Mouse (Mus musculus) hindlimb bud, embryonic 11.5 days (tissue): Measurements from ENCODE around the gene Smyd1.
"Not testable (repeated sequence)": the region's sequence is repeated elsewhere in the genome, so short reads cannot be mapped to it uniquely, and the experiment has no call there.

Experiments used
- DNase-seq: peaks from one replicate; pipeline ENCODE4 v3.0.0-alpha.2; 2012; ENCODE audit warnings: low read depth, low spot score; ENCODE audit errors: extremely low spot score

Gene Smyd1

GRCm38 (mm10) chr6:71329881-71330280 lies 7.8 kb upstream of the Smyd1 start:
- DNase-seq: no peak

GRCm38 (mm10) chr6:71324816-71325215 lies 2.8 kb upstream of the Smyd1 start:
- no peak for DNase-seq

GRCm38 (mm10) chr6:71322491-71322921 lies 473 bp upstream of the Smyd1 start, which contains the start of gene Cd8b1:
Gene Cd8b1, plus strand, starts transcription at chr6:71322788.
- no peak for DNase-seq

DNA sequence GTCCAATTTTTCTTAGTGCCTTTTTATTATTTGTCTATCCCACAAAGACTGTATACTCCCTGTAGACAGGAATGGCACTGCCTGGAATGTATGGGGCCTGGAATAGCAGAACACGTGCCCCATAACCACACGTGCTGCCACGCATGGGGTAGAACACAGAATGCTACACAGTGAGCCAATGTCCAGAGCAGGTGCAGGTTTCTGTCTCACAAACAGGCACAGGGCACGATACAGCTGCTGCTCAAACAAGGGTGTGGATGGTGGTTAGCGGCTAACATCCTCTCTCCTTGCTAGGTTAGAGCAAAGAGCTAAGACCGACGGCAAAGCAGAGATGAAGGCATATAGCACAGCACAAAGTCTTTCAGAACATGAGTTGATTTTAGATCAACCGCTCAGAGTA lies 14.5 kb downstream of the Smyd1 start:
- DNase-seq: no peak

DNA sequence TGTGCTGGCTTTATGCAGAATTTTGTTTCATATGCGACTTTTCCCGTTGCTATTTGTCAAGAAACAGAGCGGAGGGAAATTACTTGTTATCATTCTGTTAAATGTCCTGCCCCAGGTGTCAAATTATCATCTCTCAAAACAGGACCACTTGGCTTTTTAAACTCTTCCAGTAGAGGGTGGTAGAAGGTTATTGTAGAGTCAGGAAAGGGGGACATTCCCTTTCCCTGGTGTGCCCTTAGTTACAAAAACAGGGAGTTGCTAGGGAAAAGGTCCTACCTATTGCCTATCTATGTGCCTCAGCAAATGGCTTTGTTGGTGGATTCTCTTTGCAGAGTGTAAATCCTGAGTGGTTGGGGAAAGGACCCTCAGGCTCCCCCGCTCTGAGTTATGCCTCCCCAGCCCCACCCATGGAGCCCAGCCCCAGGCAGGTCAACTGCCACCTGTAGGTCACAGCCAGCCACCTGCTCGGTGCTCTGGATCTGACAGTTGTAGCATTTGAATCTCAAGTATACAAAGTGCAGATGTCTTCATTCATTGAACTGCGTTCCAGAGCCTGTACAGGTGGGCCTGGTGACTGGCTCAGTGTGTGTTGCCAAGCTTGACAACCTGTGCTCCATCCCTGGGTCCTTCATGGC lies 19.8 kb downstream of the Smyd1 start:
- DNase-seq: no peak

GRCm38 (mm10) chr6:71298751-71299150 lies 23.3 kb downstream of the Smyd1 start:
- peak; percentile 10 for DNase-seq

DNA sequence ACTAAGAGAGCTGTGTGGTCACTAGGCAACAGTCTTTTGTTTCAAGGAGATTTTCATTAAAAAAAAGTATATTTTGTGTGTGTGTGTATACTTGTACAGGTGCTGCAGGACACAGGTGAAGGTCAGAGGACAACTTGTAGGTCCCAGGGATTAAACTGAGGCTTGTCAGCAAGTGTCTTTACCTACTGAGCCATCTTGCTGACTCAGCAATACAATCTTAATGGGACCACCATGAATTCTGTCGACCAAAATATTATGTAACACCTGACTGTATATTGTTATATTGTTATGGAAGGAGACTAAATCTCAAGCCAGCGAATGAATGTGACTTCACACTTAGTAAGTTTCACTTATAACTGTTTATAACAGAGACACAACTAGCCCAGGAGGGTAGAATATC lies 24.0 kb downstream of the Smyd1 start:
- no peak for DNase-seq

DNA sequence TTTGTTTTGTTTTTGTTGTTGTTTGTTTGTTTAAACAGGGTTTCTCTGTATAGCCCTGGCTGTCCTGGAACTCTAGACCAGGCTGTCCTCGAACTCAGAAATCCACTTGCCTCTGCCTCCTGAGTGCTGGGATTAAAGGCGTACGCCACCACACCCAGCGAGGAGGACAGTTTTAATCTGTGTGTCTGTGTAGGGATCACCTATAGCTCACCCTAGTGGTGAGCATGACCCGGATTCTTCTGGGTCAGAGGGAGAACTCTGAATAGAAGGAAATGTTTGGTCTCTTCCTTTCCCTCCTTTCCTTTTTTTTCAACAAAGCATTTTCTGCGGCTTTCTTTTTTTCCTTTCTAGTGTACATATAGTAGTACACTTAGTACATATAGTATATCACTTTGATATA lies 26.7 kb downstream of the Smyd1 start:
- DNase-seq: no peak

GRCm38 (mm10) chr6:71293509-71293908 lies 28.5 kb downstream of the Smyd1 start:
- no peak for DNase-seq

DNA sequence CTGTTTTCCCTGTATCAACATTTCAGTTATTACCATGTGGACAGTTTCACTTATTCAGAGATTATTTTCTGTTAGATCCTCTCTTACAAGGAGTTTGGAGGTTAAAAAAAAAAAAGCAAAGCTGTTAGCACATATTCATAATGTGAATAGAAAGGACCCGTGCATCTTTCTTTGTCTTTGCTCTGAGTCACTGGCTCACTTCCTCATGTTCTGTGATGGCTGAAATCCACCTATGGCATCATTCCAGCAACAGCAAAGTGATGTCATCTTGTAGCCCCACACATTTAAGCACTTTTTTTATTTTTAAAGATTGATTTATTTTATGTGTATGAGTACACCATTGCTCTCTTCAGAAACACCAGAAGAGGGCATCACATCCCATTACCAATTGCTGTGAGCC lies 42.6 kb downstream of the Smyd1 start:
- DNase-seq: no peak

GRCm38 (mm10) chr6:71274621-71275020 lies 47.4 kb downstream of the Smyd1 start:
- no peak for DNase-seq

GRCm38 (mm10) chr6:71273715-71274114 lies 48.3 kb downstream of the Smyd1 start:
- no peak for DNase-seq

GRCm38 (mm10) chr6:71272316-71272741 lies 49.7 kb downstream of the Smyd1 start:
- DNase-seq: no peak

DNA sequence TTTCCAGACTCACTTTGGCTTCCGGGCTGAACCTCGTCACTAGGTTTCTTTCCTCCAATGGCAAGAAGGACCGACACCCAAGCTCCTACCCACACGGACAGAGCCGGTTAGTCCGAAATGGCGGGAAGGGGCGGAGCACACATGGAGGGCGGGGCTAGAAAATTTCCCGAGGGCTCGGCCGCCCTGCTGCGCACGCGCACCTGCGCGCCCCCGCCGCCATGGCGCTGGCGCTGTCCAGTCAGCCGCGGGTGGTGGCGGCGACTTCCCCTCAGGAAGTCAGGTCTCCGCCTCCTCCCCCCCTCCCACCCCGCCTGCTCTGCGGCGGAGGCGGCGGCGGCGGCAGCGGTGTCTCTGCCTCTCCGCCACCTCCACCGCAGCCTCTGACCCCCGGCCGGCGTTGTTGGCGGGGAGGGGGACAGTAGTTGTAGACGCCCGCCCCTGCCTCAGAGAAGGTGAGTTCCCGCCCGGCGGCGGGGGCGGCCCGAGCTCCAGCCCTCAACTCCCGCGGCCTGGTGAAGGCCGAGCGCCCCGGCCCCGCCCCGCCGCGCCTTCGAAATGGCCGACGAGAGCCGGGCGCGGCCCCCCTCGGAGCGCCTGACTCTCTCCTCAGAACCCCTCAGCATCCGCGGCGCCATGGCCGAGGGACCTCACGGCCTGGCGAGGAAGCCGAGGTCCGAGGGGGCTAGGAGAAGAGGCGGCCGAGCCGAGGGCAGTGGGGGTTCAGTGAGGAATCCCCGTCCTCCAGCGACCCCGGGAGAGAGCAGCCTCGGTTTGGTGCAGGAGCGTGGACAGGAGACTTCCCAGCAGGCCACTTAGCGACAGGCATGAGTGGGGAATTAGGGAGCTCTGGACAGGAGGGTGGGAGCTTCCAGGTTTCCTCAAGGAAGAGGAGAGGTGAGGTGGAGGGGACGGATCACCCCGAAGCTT lies 50.4 kb downstream of the Smyd1 start, which contains the start of gene Krcc1:
Gene Krcc1 (plus strand): TSS at position 289 of the 927 bp plus-strand sequence.
- peak; percentile 85 for DNase-seq

- DNase-seq: no peak
These were observed 51.0 kb downstream of the Smyd1 start for GRCm38 (mm10) chr6:71271057-71271388.

- no peak for DNase-seq
These were observed 51.6 kb downstream of the Smyd1 start for GRCm38 (mm10) chr6:71270301-71271056.

- not testable (repeated sequence) for DNase-seq
These were observed 52.4 kb downstream of the Smyd1 start for GRCm38 (mm10) chr6:71269686-71270050.

- DNase-seq: no peak
These were observed 52.9 kb downstream of the Smyd1 start for GRCm38 (mm10) chr6:71268929-71269685.

- not testable (repeated sequence) for DNase-seq
These were observed 54.4 kb downstream of the Smyd1 start for GRCm38 (mm10) chr6:71267603-71268002.

GRCm38 (mm10) chr6:71262142-71262833 lies 59.7 kb downstream of the Smyd1 start:
- no peak for DNase-seq
